Mouse (Mus musculus): ENCODE data around the gene C1qtnf1.
A peak's percentile ranks its signal among the peaks of the same experiment; 100 is the strongest.

Gene C1qtnf1

GRCm38 (mm10) chr11:118473842-118474500 is 46.0 kb downstream of the C1qtnf1 start:
- no peak for DNase-seq (ENCODE audit: low spot score)

- DNase-seq (ENCODE audit: low spot score), result no peak
These were observed 47.6 kb downstream of the C1qtnf1 start for GRCm38 (mm10) chr11:118475496-118476083.

GRCm38 (mm10) chr11:118476396-118477373 is 48.7 kb downstream of the C1qtnf1 start, which contains the start of gene Engase:
Engase (plus strand) TSS chr11:118476829.
- peak; percentile 90 for DNase-seq (ENCODE audit: low spot score)

- DNase-seq (ENCODE audit: low spot score), result no peak
These were observed 51.8 kb downstream of the C1qtnf1 start for GRCm38 (mm10) chr11:118479776-118480175.

GRCm38 (mm10) chr11:118481231-118481630 is 53.2 kb downstream of the C1qtnf1 start:
- no peak for DNase-seq (ENCODE audit: low spot score)

- no peak for DNase-seq (ENCODE audit: low spot score)
These were observed 53.7 kb downstream of the C1qtnf1 start for GRCm38 (mm10) chr11:118481751-118482150.

GRCm38 (mm10) chr11:118484169-118484568 is 56.2 kb downstream of the C1qtnf1 start:
- no peak for DNase-seq (ENCODE audit: low spot score)

GRCm38 (mm10) chr11:118485338-118485737 is 57.3 kb downstream of the C1qtnf1 start:
- DNase-seq (ENCODE audit: low spot score), result no peak

GRCm38 (mm10) chr11:118485780-118486179 is 57.8 kb downstream of the C1qtnf1 start:
- DNase-seq (ENCODE audit: low spot score), result peak; percentile 38

- DNase-seq (ENCODE audit: low spot score), result no peak
These were observed 58.3 kb downstream of the C1qtnf1 start for GRCm38 (mm10) chr11:118486281-118486680.

- no peak for DNase-seq (ENCODE audit: low spot score)
These were observed 59.1 kb downstream of the C1qtnf1 start for GRCm38 (mm10) chr11:118486881-118487772.

- no peak for DNase-seq (ENCODE audit: low spot score)
These were observed 60.3 kb downstream of the C1qtnf1 start for GRCm38 (mm10) chr11:118488191-118488906.

GRCm38 (mm10) chr11:118488907-118489270 is 60.9 kb downstream of the C1qtnf1 start:
- DNase-seq (ENCODE audit: low spot score), result no peak

- DNase-seq (ENCODE audit: low spot score), result peak; percentile 92
These were observed 62.7 kb downstream of the C1qtnf1 start for GRCm38 (mm10) chr11:118490566-118491218.

GRCm38 (mm10) chr11:118491230-118491629 is 63.2 kb downstream of the C1qtnf1 start:
- DNase-seq (ENCODE audit: low spot score), result no peak

GRCm38 (mm10) chr11:118493458-118493857 is 65.5 kb downstream of the C1qtnf1 start:
- no peak for DNase-seq (ENCODE audit: low spot score)

- DNase-seq (ENCODE audit: low spot score), result no peak
These were observed 66.2 kb downstream of the C1qtnf1 start for GRCm38 (mm10) chr11:118494001-118494737.

GRCm38 (mm10) chr11:118495065-118495464 is 67.1 kb downstream of the C1qtnf1 start:
- no peak for DNase-seq (ENCODE audit: low spot score)

GRCm38 (mm10) chr11:118496066-118496689 is 68.2 kb downstream of the C1qtnf1 start:
- no peak for DNase-seq (ENCODE audit: low spot score)

Measured in urinary bladder, postnatal 25 days (tissue).